Mouse (Mus musculus) lung, postnatal 10 days (tissue): ENCODE data around the gene AI481877.

Source experiments
- DNase-seq: peaks from one replicate; pipeline ENCODE4 v3.0.0; 2021

The AI481877 gene

DNA sequence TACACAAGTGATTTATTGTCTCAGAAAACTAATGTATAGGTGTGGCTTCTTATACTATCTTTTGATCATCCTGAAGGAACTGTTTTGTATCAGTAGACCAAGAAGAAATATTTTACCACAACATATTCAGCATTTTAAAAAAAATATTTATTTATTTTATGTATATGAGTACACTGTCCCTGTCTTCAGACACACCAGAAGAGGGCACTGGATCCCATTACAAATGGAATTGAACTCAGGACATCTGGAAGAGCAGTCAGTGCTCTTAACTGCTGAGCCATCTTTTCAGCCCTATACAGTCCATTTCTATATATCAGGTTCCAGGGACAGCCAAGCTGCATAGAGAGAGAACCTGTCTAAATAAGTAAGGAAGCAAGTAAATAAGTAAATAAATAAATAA is 15.2 kb downstream of the AI481877 start:
- no peak for DNase-seq

DNA sequence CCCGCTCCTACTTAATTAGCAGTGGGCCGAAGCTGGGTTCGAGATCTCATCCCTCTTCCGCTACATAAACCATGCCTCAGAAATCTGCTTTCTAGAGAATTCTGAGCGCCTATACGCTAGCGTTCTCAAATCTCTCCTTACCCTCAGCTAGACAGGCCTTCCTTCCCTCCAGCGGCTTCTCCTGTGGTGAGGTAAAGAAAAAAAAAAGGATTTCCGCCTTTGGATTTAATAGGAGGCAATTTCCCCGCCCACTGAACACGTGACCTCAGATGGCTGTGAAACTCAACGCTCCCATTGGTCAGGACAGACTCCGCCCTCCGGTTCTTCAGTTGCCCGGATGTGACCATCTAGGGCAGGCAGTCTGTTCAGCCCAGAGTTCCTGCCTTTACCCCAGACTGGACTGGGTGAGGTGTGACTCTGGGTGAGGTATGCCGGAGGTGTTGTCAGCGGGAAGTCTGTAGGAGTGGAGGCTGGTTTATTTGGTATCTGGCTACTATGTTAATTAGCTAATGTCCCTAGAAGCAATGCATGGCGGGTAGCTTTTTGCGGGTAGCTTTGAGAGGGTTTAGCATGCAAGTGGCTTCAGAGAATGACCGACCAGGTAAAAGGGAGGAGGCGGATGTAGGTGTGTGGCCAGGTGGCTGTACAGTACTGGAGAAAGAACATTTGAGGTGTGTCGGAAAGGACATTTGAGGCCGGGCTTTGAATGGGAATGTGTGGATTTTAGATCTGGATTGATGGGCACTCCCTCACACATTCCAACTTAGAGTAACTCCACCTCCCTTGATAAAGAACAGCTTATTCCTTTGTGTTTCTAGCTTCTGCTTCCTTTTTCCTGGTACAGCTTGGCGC is 20.9 kb downstream of the AI481877 start:
- DNase-seq, result peak; percentile 5

DNA sequence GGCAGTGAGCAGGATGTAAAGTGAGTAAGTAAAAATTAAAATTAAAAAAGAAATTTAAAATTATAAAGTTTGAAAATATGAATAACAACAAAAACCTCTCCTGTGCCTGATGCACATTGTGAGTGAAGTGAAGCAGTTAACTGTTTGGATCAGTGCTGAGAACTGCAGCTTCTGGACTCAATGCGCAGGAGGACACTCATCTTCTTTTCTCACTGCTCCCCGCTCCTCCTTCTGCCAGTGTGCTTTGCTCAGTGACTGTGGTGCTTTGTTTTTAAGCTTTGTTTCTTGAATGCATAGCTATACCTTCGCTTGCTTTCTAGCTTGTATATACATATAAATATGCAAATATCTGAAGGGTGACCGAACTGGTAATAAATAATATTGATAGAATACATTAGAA is 30.1 kb downstream of the AI481877 start:
- DNase-seq, result no peak

GRCm38 (mm10) chr4:59107886-59108285 is 30.9 kb downstream of the AI481877 start:
- DNase-seq, result no peak

GRCm38 (mm10) chr4:59106661-59107060 is 32.1 kb downstream of the AI481877 start:
- DNase-seq, result no peak

GRCm38 (mm10) chr4:59104166-59104565 is 34.6 kb downstream of the AI481877 start:
- no peak for DNase-seq

DNA sequence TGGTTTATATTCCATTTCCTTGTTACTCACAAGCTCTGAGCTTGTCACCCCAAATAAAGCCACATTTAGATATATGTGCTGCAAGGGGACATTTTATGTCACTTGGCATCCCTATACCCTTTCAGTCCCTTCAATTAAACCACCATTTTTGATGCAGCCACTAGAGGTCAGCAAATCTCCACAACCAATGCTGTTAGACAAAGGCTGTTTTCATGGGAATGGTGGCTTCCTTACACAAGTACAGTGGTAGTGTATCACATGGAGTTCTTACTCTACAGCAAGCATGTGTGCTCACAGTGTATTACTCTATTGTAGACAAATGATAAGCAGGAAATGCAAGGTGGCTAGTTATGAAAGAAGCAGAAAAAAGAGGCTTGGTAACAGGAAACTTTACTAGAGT is 42.4 kb downstream of the AI481877 start:
- peak; percentile 91 for DNase-seq

- no peak for DNase-seq
These were observed 49.4 kb downstream of the AI481877 start for GRCm38 (mm10) chr4:59089391-59089790.

- DNase-seq, result no peak
These were observed 55.4 kb downstream of the AI481877 start for GRCm38 (mm10) chr4:59083430-59083829.

GRCm38 (mm10) chr4:59069276-59069675 is 69.5 kb downstream of the AI481877 start:
- DNase-seq, result no peak

- no peak for DNase-seq
These were observed 76.3 kb downstream of the AI481877 start for GRCm38 (mm10) chr4:59062526-59062925.

DNA sequence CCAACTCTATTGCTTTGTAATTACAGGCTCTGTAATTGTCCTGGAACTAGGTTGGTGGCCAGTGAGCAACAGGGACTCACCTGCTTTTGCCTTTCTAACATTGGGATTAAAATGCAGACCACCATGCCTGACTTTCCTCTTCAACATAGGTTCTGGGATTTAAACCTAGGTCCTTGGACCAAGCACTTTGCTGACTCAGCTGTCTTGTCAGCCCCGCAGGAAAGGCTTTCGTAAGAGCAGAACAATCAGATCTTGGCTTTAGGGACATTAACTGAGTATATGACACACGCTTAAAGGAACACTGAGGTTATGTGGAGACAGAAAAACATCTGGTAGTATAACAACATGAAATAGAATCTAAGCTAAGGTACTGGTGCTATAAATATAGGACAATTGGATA is 80.9 kb downstream of the AI481877 start:
- no peak for DNase-seq

DNA sequence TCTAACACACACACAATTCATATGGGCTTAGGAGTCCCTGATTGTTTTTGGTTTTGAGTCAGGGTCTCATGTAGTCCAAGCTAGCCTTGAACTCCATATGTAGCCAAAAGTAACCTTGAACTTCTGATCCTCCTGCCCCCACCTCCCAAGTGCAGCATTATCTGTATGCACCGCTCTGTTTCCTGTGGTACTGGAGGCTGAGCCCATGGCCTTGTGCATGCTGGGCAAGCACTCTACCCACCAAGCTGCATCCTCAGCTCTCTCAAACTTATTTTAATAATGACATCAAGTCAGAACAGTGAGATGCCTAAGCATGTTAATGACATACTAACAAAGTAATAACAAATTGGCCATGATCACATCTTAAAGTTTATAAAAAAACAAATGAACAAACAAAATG is 87.7 kb downstream of the AI481877 start:
- no peak for DNase-seq

- no peak for DNase-seq
These were observed 91.6 kb downstream of the AI481877 start for GRCm38 (mm10) chr4:59047222-59047621.

DNA sequence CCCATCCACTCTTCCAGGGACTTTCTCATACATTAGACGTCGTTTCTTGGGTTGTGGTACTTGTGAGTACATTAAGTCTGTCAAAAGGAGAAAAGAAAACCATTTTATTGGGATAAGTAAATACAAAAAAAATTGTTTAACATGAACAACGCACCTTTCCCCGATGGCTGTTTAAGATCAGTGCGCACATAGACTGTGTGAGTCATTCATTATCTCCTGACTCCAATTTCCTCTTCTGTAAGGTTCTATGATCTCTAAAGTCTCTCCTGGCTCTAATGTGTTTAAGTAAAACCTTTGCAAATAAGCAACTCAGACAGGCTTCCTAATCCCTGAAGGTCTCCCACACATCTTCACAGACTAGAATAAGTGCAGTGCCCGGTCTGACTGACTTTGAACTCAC is 94.9 kb downstream of the AI481877 start:
- no peak for DNase-seq

- DNase-seq, result no peak
These were observed 95.7 kb downstream of the AI481877 start for GRCm38 (mm10) chr4:59043074-59043473.

DNA sequence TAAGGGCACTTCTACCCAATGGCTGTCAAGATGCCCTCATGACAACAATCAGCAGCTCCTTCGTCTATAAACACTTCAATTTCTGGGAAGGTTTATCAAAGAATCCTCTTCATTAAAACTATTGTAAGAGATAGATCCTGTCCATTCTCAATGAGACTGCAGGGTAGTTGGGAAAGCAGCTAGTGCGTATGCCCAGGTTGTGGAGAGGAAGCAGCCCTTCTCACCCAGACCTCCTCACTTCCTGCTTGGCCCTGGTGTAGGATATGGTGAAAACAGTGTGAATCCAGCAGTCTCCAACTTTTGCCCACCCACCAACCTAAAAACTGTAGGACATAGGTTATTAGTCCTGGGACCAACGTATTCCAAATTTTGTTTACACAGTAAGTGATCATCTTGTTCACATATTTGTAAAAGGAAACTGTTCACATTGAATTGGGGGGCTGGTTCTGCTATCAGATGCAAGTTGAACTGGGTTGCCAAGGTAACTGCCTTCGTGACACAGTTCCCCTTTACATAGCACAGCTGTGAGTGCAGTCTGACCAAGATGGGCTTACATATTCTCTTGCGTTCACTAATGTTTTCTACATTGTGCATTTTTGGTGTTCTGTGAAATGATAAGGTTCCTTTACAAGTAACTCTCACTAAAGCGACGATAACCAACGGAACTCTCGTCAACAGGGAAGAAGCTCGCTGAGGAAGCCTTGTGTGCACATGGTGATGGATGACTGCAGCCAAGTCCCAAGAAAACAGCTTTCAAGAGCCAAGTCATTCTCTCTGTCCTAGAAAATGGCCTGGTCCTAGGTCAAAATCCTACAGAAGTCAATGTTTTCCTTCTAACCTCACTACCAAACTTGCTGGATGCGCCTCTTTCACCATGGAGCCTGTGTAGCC is 98.1 kb downstream of the AI481877 start:
- no peak for DNase-seq

DNA sequence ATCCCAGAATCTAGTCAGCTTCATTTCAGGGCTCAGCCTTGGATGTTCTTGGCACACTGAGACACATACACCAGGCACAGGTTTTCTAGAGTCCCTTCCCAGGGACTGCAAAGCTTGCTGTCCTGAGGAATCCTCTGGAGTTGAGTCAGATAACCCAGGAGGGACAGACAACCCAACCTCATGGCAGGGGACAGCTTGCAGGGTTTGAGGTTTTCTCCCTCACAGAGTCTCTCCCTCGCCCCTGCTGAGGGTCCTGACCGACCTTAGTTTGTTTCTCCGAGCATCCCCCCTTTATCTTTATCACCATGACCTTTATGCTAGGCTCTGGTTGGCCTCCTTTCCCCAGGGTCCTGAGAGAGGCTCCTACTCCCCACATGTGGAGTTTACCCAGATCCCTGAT is 101.3 kb downstream of the AI481877 start:
- DNase-seq, result no peak

GRCm38 (mm10) chr4:59036490-59037127 is 102.2 kb downstream of the AI481877 start:
- DNase-seq, result peak; percentile 82

DNA sequence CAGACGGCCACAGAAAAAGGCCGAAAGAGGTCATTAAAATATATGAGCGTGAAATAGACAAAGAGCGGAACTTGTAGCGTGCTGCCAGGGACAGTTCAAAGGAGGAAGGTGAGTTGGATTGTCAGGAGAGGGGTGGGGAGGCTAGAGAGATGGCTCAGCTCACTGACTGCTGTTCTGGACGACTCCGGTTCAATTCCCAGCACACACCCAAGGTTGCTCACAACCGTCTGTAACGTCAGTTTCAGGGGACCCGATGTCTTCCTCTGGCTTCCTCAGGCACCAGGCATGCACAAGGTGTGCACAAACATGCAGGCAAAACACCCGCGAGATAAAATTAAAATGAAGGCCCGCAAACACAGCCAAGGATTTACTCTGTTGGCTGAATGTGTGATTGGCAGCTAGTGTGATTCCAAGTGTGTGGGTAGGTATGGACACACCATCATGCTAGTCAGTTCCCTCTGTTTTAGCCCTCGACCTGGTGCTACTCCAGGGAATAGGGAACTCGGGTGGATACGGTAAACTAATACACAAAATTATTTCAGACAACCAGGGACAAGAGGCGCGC is 102.9 kb downstream of the AI481877 start:
- DNase-seq, result no peak

GRCm38 (mm10) chr4:59034918-59035785 is 103.6 kb downstream of the AI481877 start, which contains the start of gene Gng10:
TSS of gene Gng10 (plus strand) at chr4:59035088.
- peak; percentile 78 for DNase-seq
